In the genomic region with DNA sequence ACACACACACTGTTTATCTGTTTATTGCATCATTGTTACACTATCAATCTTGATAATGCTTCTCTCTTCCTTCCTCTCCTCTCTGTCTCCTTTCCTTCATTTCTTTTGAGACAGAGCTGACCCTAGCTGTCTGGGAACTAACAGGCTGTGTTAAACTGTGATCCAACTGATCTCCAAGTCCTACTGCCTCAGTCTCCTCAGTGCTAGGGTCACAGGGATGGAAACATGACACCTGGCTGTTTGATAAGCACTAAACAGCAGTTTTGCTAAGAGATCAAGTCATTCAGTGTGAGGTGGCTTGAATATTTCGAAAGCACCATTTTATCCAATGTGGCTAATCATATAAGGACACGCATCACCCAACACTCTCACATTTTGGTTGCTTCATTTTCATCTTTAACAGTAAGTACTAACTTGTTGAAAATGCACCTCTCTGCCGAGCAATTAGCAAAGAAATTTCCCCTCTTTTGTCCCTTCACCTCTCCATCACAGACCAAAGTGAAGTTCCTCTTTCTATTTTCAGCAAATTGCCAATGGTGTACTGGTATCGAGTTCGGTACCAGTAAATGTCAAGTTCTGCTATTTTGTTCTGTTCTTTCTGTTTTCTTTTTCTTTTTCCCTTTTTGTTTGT, we compare ENCODE assay signal across 1 mouse cellular context.
TF ChIP-seq lines count a peak whose summit lies in the region.

No protein-coding gene starts in this region.

TF ChIP-seq in MEL, 35 proteins besides CTCF, POLR2A, EP300 and RAD21:
- TF ChIP-seq CHD1 (IDR thresholded peaks at IDR 0.05; ENCODE audit: low read depth, low read length): 0 out of 2 replicates have a peak, but pooled peaks have one; percentile 7
- TF ChIP-seq E2F4 (IDR thresholded peaks at IDR 0.05; ENCODE audit: borderline replicate concordance, low read depth, low read length): no peak
- 0 out of 2 replicates have a peak, but pooled peaks have one; percentile 20 for TF ChIP-seq MEF2A (IDR thresholded peaks at IDR 0.05; ENCODE audit: extremely low read depth, insufficient replicate concordance, low read depth, low read length, poor library complexity, severe bottlenecking)
- TF ChIP-seq MAX (IDR thresholded peaks at IDR 0.05; ENCODE audit: low read length): no peak
- peak; percentile 51 for TF ChIP-seq GATA1 (IDR thresholded peaks at IDR 0.05; ENCODE audit: low read depth, low read length)
- TF ChIP-seq TCF12 (IDR thresholded peaks at IDR 0.05; ENCODE audit: low read depth, low read length): peak; percentile 32; the same call in 1 of the 2 replicates
